Mouse (Mus musculus) olfactory bulb, adult 2 months (tissue): Measurements from ENCODE around the gene Ube2d1.

Experiments
- CTCF ChIP-seq: fragments of 200-500 bp; IDR thresholded peaks from 2 replicates; pipeline ENCODE4 v1.5.1; 2012; ENCODE audit warnings: low read depth, mild to moderate bottlenecking, low read length, moderate library complexity; ENCODE audit not compliant: insufficient read depth
- POLR2A ChIP-seq: fragments of 200-500 bp; IDR thresholded peaks from 2 replicates; pipeline ENCODE4 v1.6.1; 2012; ENCODE audit warnings: mild to moderate bottlenecking, low read depth, low read length, moderate library complexity; ENCODE audit not compliant: insufficient read depth

DNA sequence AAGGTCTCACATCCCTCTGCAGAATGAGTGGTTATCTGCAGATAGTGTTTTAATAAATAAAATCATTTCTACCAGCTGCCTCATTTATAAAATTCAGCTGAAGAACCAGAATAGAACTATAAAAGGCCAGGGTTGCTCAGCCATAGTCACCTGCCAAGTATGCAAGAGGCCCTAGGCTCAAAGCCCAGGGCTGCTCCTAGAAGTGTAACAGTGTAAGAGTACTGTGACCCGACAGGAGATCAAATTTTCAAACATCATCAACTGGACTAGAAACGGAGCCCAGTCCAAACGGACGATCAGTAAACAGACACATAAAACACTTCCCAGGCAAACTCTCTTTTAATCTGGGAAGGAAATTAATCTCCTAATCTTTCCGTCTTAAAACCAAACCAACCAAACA, 33.2 kb downstream of the Ube2d1 start:
- TF ChIP-seq CTCF: no peak
- TF ChIP-seq POLR2A: no peak
